Mouse (Mus musculus): ENCODE data around the gene Ddb1. TPM values are rescaled to one million over a fixed set of nuclear protein-coding genes. Genes with fewer than 3 reads are reported as not detected.

The Ddb1 gene
- total and polyA plus RNA-seq, 2 experiments: 63.5 to 128 TPM

- Histone ChIP-seq H3K36me3 (ENCODE audit: control insufficient read depth, insufficient read depth, low read length) (peaks cover 60% of the 10 kb centered on the region), H3K4me3 (ENCODE audit: insufficient read depth, low read depth, low read length) (no peak overlapping the region), H3K27ac (replicated peaks; ENCODE audit: insufficient read depth, low read depth, low read length) (no peak overlapping the region), H3K27me3 (ENCODE audit: control insufficient read depth, insufficient read depth, low read length) (no peaks in the 10 kb centered on the region), H3K4me1 (ENCODE audit: control insufficient read depth, insufficient read depth, low read length) (peaks cover 50% of the 10 kb centered on the region), H3K9ac (ENCODE audit: low read depth, low read length) (no peak overlapping the region), H3K79me2 (ENCODE audit: control insufficient read depth, insufficient read depth, low read length) (0 out of 2 replicates have a peak, but pooled peaks cover 5% of the 10 kb centered on the region)
- peak; percentile 36 for DNase-seq (ENCODE audit: extremely low read depth, low read depth, low spot score)
- TF ChIP-seq POLR2A (IDR thresholded peaks at IDR 0.05; ENCODE audit: extremely low read depth, insufficient read depth, low read length) (no peak), CTCF (IDR thresholded peaks at IDR 0.05; ENCODE audit: low read depth, low read length) (peak; percentile 53; the same call in 1 of the 2 replicates)
- WGBS: 45% methylated on average over 3 of the region's 3 CpGs
Measured at GRCm38 (mm10) chr19:10598188-10598587, 6.9 kb upstream of the Ddb1 start.

- WGBS: 88% methylated on average over 2 of the region's 2 CpGs
- no peak overlapping the region for H3K9ac ChIP-seq (ENCODE audit: low read depth, low read length)
- no peaks in the 10 kb centered on the region for H3K27me3 ChIP-seq (ENCODE audit: control insufficient read depth, insufficient read depth, low read length)
- H3K36me3 ChIP-seq (ENCODE audit: control insufficient read depth, insufficient read depth, low read length): peaks cover 48% of the 10 kb centered on the region
- H3K4me1 ChIP-seq (ENCODE audit: control insufficient read depth, insufficient read depth, low read length): peaks cover 40% of the 10 kb centered on the region
- H3K79me2 ChIP-seq (ENCODE audit: control insufficient read depth, insufficient read depth, low read length): peaks cover 9% of the 10 kb centered on the region; the same call in 1 of the 2 replicates
- no peak overlapping the region for H3K27ac ChIP-seq (replicated peaks; ENCODE audit: insufficient read depth, low read depth, low read length)
- no peak overlapping the region for H3K4me3 ChIP-seq (ENCODE audit: insufficient read depth, low read depth, low read length)
- TF ChIP-seq CTCF (IDR thresholded peaks at IDR 0.05; ENCODE audit: low read depth, low read length) (no peak), POLR2A (IDR thresholded peaks at IDR 0.05; ENCODE audit: extremely low read depth, insufficient read depth, low read length) (no peak)
- no peak for DNase-seq (ENCODE audit: extremely low read depth, low read depth, low spot score)
Measured at GRCm38 (mm10) chr19:10599648-10600047, 5.5 kb upstream of the Ddb1 start.

GRCm38 (mm10) chr19:10602247-10602769, 2.8 kb upstream of the Ddb1 start:
- Histone ChIP-seq H3K27me3 (ENCODE audit: control insufficient read depth, insufficient read depth, low read length) (no peaks in the 10 kb centered on the region), H3K4me1 (ENCODE audit: control insufficient read depth, insufficient read depth, low read length) (peaks cover 27% of the 10 kb centered on the region), H3K27ac (replicated peaks; ENCODE audit: insufficient read depth, low read depth, low read length) (peak overlapping the region; percentile 57), H3K79me2 (ENCODE audit: control insufficient read depth, insufficient read depth, low read length) (peaks cover 19% of the 10 kb centered on the region; the same call in 1 of the 2 replicates), H3K9ac (ENCODE audit: low read depth, low read length) (peak overlapping the region; percentile 61), H3K36me3 (ENCODE audit: control insufficient read depth, insufficient read depth, low read length) (peaks cover 24% of the 10 kb centered on the region), H3K4me3 (ENCODE audit: insufficient read depth, low read depth, low read length) (peak overlapping the region; percentile 16)
- WGBS: under 1% methylated on average over 6 of the region's 6 CpGs
- TF ChIP-seq CTCF (IDR thresholded peaks at IDR 0.05; ENCODE audit: low read depth, low read length) (no peak), POLR2A (IDR thresholded peaks at IDR 0.05; ENCODE audit: extremely low read depth, insufficient read depth, low read length) (no peak)
- DNase-seq (ENCODE audit: extremely low read depth, low read depth, low spot score): no peak

GRCm38 (mm10) chr19:10602787-10603186, 2.3 kb upstream of the Ddb1 start:
- TF ChIP-seq CTCF (IDR thresholded peaks at IDR 0.05; ENCODE audit: low read depth, low read length) (peak; percentile 94), POLR2A (IDR thresholded peaks at IDR 0.05; ENCODE audit: extremely low read depth, insufficient read depth, low read length) (no peak)
- Histone ChIP-seq H3K27ac (replicated peaks; ENCODE audit: insufficient read depth, low read depth, low read length) (peak overlapping the region; percentile 85), H3K4me3 (ENCODE audit: insufficient read depth, low read depth, low read length) (peak overlapping the region; percentile 48), H3K9ac (ENCODE audit: low read depth, low read length) (peak overlapping the region; percentile 74), H3K36me3 (ENCODE audit: control insufficient read depth, insufficient read depth, low read length) (peaks cover 23% of the 10 kb centered on the region), H3K4me1 (ENCODE audit: control insufficient read depth, insufficient read depth, low read length) (peaks cover 27% of the 10 kb centered on the region), H3K79me2 (ENCODE audit: control insufficient read depth, insufficient read depth, low read length) (peaks cover 21% of the 10 kb centered on the region; the same call in 1 of the 2 replicates), H3K27me3 (ENCODE audit: control insufficient read depth, insufficient read depth, low read length) (no peaks in the 10 kb centered on the region)
- under 1% methylated on average over 9 of the region's 9 CpGs for WGBS
- peak; percentile 84 for DNase-seq (ENCODE audit: extremely low read depth, low read depth, low spot score)

- peak overlapping the region; percentile 74 for H3K9ac ChIP-seq (ENCODE audit: low read depth, low read length)
- H3K36me3 ChIP-seq (ENCODE audit: control insufficient read depth, insufficient read depth, low read length): peaks cover 31% of the 10 kb centered on the region
- H3K4me3 ChIP-seq (ENCODE audit: insufficient read depth, low read depth, low read length): peak overlapping the region; percentile 48
- H3K27ac ChIP-seq (replicated peaks; ENCODE audit: insufficient read depth, low read depth, low read length): peak overlapping the region; percentile 85
- peaks cover 26% of the 10 kb centered on the region; the same call in 1 of the 2 replicates for H3K79me2 ChIP-seq (ENCODE audit: control insufficient read depth, insufficient read depth, low read length)
- WGBS: 27% methylated on average over 18 of the region's 18 CpGs
- DNase-seq (ENCODE audit: extremely low read depth, low read depth, low spot score): peak; percentile 97
- TF ChIP-seq CTCF (IDR thresholded peaks at IDR 0.05; ENCODE audit: low read depth, low read length) (no peak), POLR2A (IDR thresholded peaks at IDR 0.05; ENCODE audit: extremely low read depth, insufficient read depth, low read length) (0 out of 2 replicates have a peak, but pooled peaks have one; percentile 79)
- no peaks in the 10 kb centered on the region for H3K27me3 ChIP-seq (ENCODE audit: control insufficient read depth, insufficient read depth, low read length)
- peaks cover 20% of the 10 kb centered on the region for H3K4me1 ChIP-seq (ENCODE audit: control insufficient read depth, insufficient read depth, low read length)
Measured at GRCm38 (mm10) chr19:10603660-10604523, 1.2 kb upstream of the Ddb1 start.
